In the genomic region with DNA sequence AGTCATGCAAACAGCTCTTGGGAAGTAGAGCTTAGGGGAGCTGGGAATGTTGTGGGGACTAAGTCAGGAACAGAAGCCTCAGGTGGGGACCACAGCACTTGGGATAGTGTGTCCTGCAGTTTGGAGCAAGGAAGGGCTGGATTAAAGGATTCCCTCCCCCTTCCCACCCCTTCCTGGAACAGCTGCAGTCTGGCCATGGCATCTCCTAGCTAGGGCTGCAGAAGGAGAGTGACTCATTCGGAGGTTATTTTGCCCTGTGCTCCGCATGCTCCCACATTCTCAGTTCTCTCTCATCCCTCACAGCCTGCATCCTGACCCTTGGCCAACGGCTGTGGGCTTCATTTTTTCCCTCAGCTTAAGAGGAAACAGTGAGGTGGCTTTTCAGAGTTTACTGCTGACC, we compare ENCODE assay signal across 14 mouse cellular contexts. TPM values are rescaled to one million over a fixed set of nuclear protein-coding genes. Genes with fewer than 3 reads are reported as not detected.
DNase-seq lines count a peak whose midpoint lies in the region; ATAC-seq and TF ChIP-seq lines count a peak whose summit lies in the region.
"Had no signal": no experiment of that assay in that cellular context is flagged by ENCODE, and none has a peak within 500 bp of the region (broad histone marks: within the 10 kb centered on the region; RNA-seq: fewer than 3 reads in every experiment).

No protein-coding gene starts in this region.

- TF ChIP-seq EP300 in stomach, postnatal 0 days (optimal IDR thresholded peaks at IDR 0.05): no peak

- H3K9ac ChIP-seq in embryonic facial prominence, embryonic 12.5 days: no peak overlapping the region
- H3K9ac ChIP-seq in stomach, postnatal 0 days (ENCODE audit: low read length): no peak overlapping the region
- no peak overlapping the region for H3K9ac ChIP-seq in midbrain, embryonic 14.5 days (replicated peaks; ENCODE audit: low read length)
- H3K9ac ChIP-seq: hindbrain, embryonic 13.5 days; limb, embryonic 13.5 days; lung, embryonic 15.5 days; midbrain, embryonic 12.5 days had no signal

- TF ChIP-seq POLR2A in lung, adult 2 months (IDR thresholded peaks at IDR 0.05; ENCODE audit: borderline replicate concordance, extremely low read depth, low read depth, low read length): no peak

- H3K27me3 ChIP-seq in embryonic facial prominence, embryonic 12.5 days: no peaks in the 10 kb centered on the region
- H3K27me3 ChIP-seq in embryonic facial prominence, embryonic 10.5 days (replicated peaks; ENCODE audit: low read depth, poor library complexity, severe bottlenecking): no peaks in the 10 kb centered on the region
- no peaks in the 10 kb centered on the region for H3K27me3 ChIP-seq in stomach, postnatal 0 days (ENCODE audit: control insufficient read depth, insufficient read depth, low read length)
- H3K27me3 ChIP-seq in midbrain, embryonic 14.5 days (ENCODE audit: control insufficient read depth, insufficient read depth, low read length): no peaks in the 10 kb centered on the region
- H3K27me3 ChIP-seq: hindbrain, embryonic 13.5 days; limb, embryonic 13.5 days; lung, embryonic 15.5 days; midbrain, embryonic 12.5 days had no signal

- H3K9me3 ChIP-seq in embryonic facial prominence, embryonic 12.5 days: no peaks in the 10 kb centered on the region
- no peaks in the 10 kb centered on the region for H3K9me3 ChIP-seq in embryonic facial prominence, embryonic 10.5 days
- H3K9me3 ChIP-seq in stomach, postnatal 0 days (ENCODE audit: control insufficient read depth, low read length): no peaks in the 10 kb centered on the region
- H3K9me3 ChIP-seq in midbrain, embryonic 14.5 days (ENCODE audit: control insufficient read depth, low read length): no peaks in the 10 kb centered on the region
- H3K9me3 ChIP-seq: hindbrain, embryonic 13.5 days; limb, embryonic 13.5 days; lung, embryonic 15.5 days; midbrain, embryonic 12.5 days had no signal

- TF ChIP-seq CTCF in lung, adult 2 months (IDR thresholded peaks at IDR 0.05; ENCODE audit: insufficient read depth, low read length): no peak
- no peak for TF ChIP-seq CTCF in stomach, postnatal 0 days (IDR thresholded peaks at IDR 0.05; ENCODE audit: low read depth)

- H3K4me3 ChIP-seq in embryonic facial prominence, embryonic 12.5 days: no peak overlapping the region
- no peak overlapping the region for H3K4me3 ChIP-seq in embryonic facial prominence, embryonic 10.5 days
- no peak overlapping the region for H3K4me3 ChIP-seq in lung, adult 2 months (replicated peaks; ENCODE audit: extremely low read depth, low read depth, low read length)
- no peak overlapping the region for H3K4me3 ChIP-seq in stomach, postnatal 0 days (ENCODE audit: low read depth, low read length)
- H3K4me3 ChIP-seq in midbrain, embryonic 14.5 days (replicated peaks; ENCODE audit: low read depth, low read length): no peak overlapping the region
- H3K4me3 ChIP-seq: hindbrain, embryonic 13.5 days; limb, embryonic 13.5 days; lung, embryonic 15.5 days; midbrain, embryonic 12.5 days had no signal

- no peaks in the 10 kb centered on the region for H3K36me3 ChIP-seq in embryonic facial prominence, embryonic 12.5 days
- no peaks in the 10 kb centered on the region for H3K36me3 ChIP-seq in embryonic facial prominence, embryonic 10.5 days (replicated peaks)
- H3K36me3 ChIP-seq in stomach, postnatal 0 days (ENCODE audit: control insufficient read depth, insufficient read depth, low read length): no peaks in the 10 kb centered on the region
- no peaks in the 10 kb centered on the region for H3K36me3 ChIP-seq in midbrain, embryonic 14.5 days (ENCODE audit: control insufficient read depth, insufficient read depth, low read length)
- H3K36me3 ChIP-seq: hindbrain, embryonic 13.5 days; limb, embryonic 13.5 days; lung, embryonic 15.5 days; midbrain, embryonic 12.5 days had no signal

- no peak overlapping the region for H3K4me2 ChIP-seq in embryonic facial prominence, embryonic 12.5 days (replicated peaks)
- H3K4me2 ChIP-seq in stomach, postnatal 0 days (replicated peaks; ENCODE audit: low read depth): no peak overlapping the region
- no peak overlapping the region for H3K4me2 ChIP-seq in midbrain, embryonic 14.5 days (ENCODE audit: low read length)
- H3K4me2 ChIP-seq: hindbrain, embryonic 13.5 days; limb, embryonic 13.5 days; lung, embryonic 15.5 days; midbrain, embryonic 12.5 days had no signal

- ATAC-seq in embryonic facial prominence, embryonic 12.5 days (ENCODE audit: insufficient number of reproducible peaks, insufficient read depth, low FRiP score, low TSS enrichment): no peak
- peak; percentile 61 for ATAC-seq in stomach, postnatal 0 days (ENCODE audit: low FRiP score, low TSS enrichment)
- ATAC-seq in midbrain, embryonic 14.5 days (ENCODE audit: low FRiP score, low TSS enrichment): no peak

- H3K4me1 ChIP-seq in embryonic facial prominence, embryonic 12.5 days: peaks cover 30% of the 10 kb centered on the region
- H3K4me1 ChIP-seq in embryonic facial prominence, embryonic 10.5 days: peaks cover 71% of the 10 kb centered on the region
- H3K4me1 ChIP-seq in lung, adult 2 months (ENCODE audit: control insufficient read depth, insufficient read depth, low read length): peaks cover 2% of the 10 kb centered on the region; the same call in 1 of the 2 replicates
- H3K4me1 ChIP-seq in stomach, postnatal 0 days (replicated peaks; ENCODE audit: control insufficient read depth, insufficient read depth): no peaks in the 10 kb centered on the region
- H3K4me1 ChIP-seq in midbrain, embryonic 14.5 days (ENCODE audit: control insufficient read depth, insufficient read depth, low read length): peaks cover 7% of the 10 kb centered on the region; the same call in 1 of the 2 replicates
- H3K4me1 ChIP-seq: lung, embryonic 15.5 days had no signal

- DNase-seq in embryonic facial prominence, embryonic 10.5 days (ENCODE audit: low spot score): no peak
- DNase-seq in lung, postnatal 36 days: peak; percentile 2
- DNase-seq in lung, adult 2 months: no peak
- DNase-seq in fibroblast of lung, adult 2 months (ENCODE audit: low read depth): peak; percentile 69
- no peak for DNase-seq in stomach, postnatal 0 days (ENCODE audit: low spot score)
- DNase-seq in layer of hippocampus, adult 9-10 months (ENCODE audit: low spot score): no peak
- DNase-seq in midbrain, embryonic 14.5 days: no peak
- DNase-seq: cerebellum, adult 9-11 months; kidney, adult 8-10 months had no signal

- WGBS in embryonic facial prominence, embryonic 12.5 days: 52% methylated on average over 3 of the region's 3 CpGs
- WGBS in embryonic facial prominence, embryonic 10.5 days: 52% methylated on average over 3 of the region's 3 CpGs
- WGBS in lung, adult 2 months: 43% methylated on average over 3 of the region's 3 CpGs
- WGBS in stomach, postnatal 0 days: 37% methylated on average over 3 of the region's 3 CpGs
- 48% methylated on average over 3 of the region's 3 CpGs for WGBS in midbrain, embryonic 14.5 days

- H3K27ac ChIP-seq in embryonic facial prominence, embryonic 12.5 days: 0 out of 2 replicates have a peak overlapping the region, but pooled peaks have one; percentile 30
- no peak overlapping the region; the same call in 1 of the 2 replicates for H3K27ac ChIP-seq in embryonic facial prominence, embryonic 10.5 days (replicated peaks)
- no peak overlapping the region for H3K27ac ChIP-seq in stomach, postnatal 0 days (replicated peaks)
- no peak overlapping the region for H3K27ac ChIP-seq in midbrain, embryonic 14.5 days (replicated peaks; ENCODE audit: low read depth, low read length)
- H3K27ac ChIP-seq: hindbrain, embryonic 13.5 days; limb, embryonic 13.5 days; lung, embryonic 15.5 days; midbrain, embryonic 12.5 days had no signal

RNA-seq across cellular contexts. Expression of gene Micu2, which starts 18.9 kb away (rescaled TPM):
- polyA plus RNA-seq in embryonic facial prominence, embryonic 12.5 days (2016; fragmentation: Nextera tagmentation; extraction: Ambion mirVana): 94.0 and 98.6 TPM in 2 replicates
- polyA plus RNA-seq in embryonic facial prominence, embryonic 10.5 days (2016; fragmentation: Nextera tagmentation; extraction: Ambion mirVana): 63.0 and 63.1 TPM in 2 replicates
- 17.8 and 22.7 TPM in 2 replicates for polyA plus RNA-seq in lung, adult 2 months (2012; rRNA removed)
- 71.8 and 76.4 TPM in 2 replicates for polyA plus RNA-seq in stomach, postnatal 0 days (2015; fragmentation: Nextera tagmentation; extraction: Ambion mirVana)
- 48.3 and 54.6 TPM in 2 replicates for polyA plus RNA-seq in midbrain, embryonic 14.5 days (2014; fragmentation: Nextera tagmentation; extraction: Ambion mirVana)

Comparison
In these comparisons a context has a peak if more than half of its experiments do, and no peak if none do; other contexts are left out.
1. DNase-seq: peak in lung, postnatal 36 days (single experiment) and fibroblast of lung, adult 2 months (single experiment); none in embryonic facial prominence, embryonic 10.5 days (single experiment), lung, adult 2 months (single experiment), stomach, postnatal 0 days (single experiment), layer of hippocampus, adult 9-10 months (single experiment) and midbrain, embryonic 14.5 days (single experiment).